Mouse (Mus musculus) activated CD4-positive, CD25-positive, alpha-beta regulatory T cell, adult 4 months (primary cell): ENCODE results near the gene Gm17027. TPM values are rescaled to one million over a fixed set of nuclear protein-coding genes. Genes with fewer than 3 reads are reported as not detected.
"Not testable (repeated sequence)": the region's sequence is repeated elsewhere in the genome, so short reads cannot be mapped to it uniquely, and the experiment has no call there.

Experiments used
- ATAC-seq: one replicate; pipeline ENCODE4 v1.8.0; 2017
- polyA plus RNA-seq, 2 experiments: library from polyadenylated mRNA; unstranded; fragments of 100-300 nt; shearing (Covaris generic); gene quantifications; one replicate each; pipeline ENCODE4 v1.2.1; 2017

The Gm17027 gene
- not detected for polyA plus RNA-seq

DNA sequence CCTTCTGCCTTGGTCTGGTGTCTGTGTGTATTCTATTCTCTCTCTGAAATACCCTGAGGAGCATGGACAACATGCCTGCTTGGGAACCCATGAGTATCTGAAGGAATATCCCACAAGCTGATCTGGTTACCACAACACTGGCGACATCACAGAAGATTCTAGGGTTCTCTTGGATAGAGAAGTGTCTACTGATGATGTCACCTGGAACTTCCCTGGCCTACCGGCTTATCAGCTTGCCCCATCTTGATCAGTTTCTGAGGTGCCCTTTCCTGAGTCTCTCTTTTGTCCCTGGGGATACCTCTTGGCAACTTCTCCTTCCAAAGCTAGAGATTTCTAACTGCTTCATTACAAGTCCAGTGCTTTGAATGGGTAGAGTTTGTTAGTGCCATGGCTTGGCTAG is at the start of gene Gm17027:
Gm17027 (minus strand) TSS at position 101 of the 400 bp plus-strand sequence.
- ATAC-seq = not testable (repeated sequence)

DNA sequence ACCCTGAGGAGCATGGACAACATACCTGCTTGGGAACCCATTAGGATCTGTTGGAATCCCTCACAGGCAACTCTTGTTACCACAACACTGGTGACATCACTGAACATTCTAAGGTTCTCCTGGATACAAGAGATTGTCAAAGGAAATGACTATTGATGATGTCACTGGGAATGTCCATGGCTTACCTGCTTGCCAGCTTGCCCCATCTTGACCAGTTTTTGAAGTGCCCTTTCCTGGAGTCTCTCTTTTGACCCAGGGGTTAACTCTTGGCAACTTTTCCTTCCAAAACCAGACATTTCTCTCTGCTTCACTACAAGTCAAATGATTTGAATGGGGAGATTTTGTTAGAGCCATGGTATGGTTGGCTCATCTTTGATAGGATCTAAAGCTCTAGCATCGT is 28.3 kb upstream of the Gm17027 start, which contains the start of gene Gm3573:
Gm3573 (minus strand) TSS at position 101 of the 400 bp plus-strand sequence.
- ATAC-seq = not testable (repeated sequence)

DNA sequence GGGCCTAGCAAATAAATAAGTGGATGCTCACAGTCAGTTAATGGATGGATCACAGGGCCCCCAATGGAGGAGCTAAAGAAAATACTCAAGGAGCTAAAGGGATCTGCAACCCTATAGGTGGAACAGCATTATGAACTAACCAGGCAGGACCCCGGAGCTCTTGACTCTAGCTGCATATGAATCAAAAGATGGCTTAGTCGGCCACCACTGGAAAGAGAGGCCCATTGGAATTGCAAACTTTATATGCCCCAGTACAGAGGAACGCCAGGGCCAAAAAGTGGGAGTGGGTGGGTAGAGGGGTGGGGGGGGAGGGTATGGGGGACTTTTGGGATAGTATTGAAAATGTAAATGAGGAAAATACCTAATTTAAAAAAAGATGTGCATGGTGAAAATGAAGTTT is 21.5 kb upstream of the Gm17027 start:
- not testable (repeated sequence) for ATAC-seq

DNA sequence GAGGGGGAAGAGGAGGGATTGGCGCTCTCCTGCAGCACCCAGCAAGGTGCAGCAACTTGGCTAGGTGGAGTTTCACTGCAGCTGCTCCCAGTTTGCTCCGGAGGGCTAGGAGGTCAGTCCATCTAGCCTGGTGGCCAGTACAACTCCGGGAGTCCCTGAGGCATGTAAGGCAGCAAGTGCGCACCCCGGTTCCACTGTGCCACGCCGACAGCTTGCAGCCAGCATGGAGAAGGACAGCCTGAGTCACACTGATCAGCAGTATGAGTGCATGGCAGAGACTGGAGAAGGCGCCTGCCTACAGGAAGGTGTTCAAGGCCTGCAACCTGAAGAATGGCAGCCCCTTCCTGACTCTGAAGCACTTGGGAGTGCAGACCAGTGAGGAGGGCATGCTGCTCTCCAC is 27.9 kb downstream of the Gm17027 start:
- ATAC-seq = not testable (repeated sequence)

DNA sequence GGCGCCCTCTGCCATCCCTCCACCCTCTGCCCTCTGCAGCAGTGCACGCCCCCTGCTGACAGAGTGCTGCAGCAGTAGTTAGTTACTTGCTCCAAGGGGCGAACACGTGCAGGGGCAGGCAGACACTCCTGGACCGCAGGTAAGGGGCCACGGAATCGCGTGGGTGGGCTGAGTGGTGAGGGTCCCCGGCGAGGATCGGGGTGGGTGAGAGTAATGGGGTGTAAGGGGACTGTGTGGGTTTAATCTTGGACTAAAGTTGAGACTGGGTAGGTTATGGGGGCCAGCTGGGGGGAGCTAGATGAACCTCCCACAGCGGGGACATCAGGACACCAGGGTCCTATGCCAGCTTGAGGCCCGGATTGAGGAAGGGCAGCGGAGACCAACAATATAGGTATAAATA is 28.6 kb downstream of the Gm17027 start:
- ATAC-seq = not testable (repeated sequence)

DNA sequence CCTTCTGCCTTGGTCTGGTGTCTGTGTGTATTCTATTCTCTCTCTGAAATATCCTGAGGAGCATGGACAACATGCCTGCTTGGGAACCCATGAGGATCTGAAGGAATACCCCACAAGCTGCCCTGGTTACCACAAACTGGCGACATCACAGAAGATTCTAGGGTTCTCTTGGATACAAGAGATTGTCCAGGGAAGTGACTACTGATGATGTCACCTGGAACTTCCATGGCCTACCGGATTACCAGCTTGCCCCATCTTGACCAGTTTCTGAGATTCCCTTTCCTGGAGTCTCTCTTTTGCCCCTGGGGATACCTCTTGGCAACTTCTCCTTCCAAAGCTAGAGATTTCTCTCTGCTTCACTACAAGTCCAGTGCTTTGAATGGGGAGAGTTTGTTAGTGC is 45.2 kb downstream of the Gm17027 start, which contains the start of gene Gm7951:
Gm7951 (minus strand) TSS at position 101 of the 400 bp plus-strand sequence.
- not testable (repeated sequence) for ATAC-seq

Other genes starting within 250 kb of the Gm17027 start
- gene 1700049E17Rik1, start 237.7 kb downstream of the Gm17027 start, polyA plus RNA-seq = not detected
- not detected for gene 1700024B05Rik, start 218.6 kb downstream of the Gm17027 start, polyA plus RNA-seq
- not detected for gene Gm6401, start 194.7 kb downstream of the Gm17027 start, polyA plus RNA-seq
- gene Gm3543, start 179.3 kb downstream of the Gm17027 start, polyA plus RNA-seq = not detected
- not detected for gene Gm7951, start 45.3 kb downstream of the Gm17027 start, polyA plus RNA-seq
- not detected for gene Gm3573, start 28.2 kb upstream of the Gm17027 start, polyA plus RNA-seq
- not detected for gene Gm17026, start 97.4 kb upstream of the Gm17027 start, polyA plus RNA-seq
- under 1 TPM in 1 of 2 experiments, not detected in 1; 0.24 TPM for gene Gm9611, start 134.7 kb upstream of the Gm17027 start, polyA plus RNA-seq
- not detected for gene Gm7995, start 147.6 kb upstream of the Gm17027 start, polyA plus RNA-seq